Mouse (Mus musculus) liver, embryonic 16.5 days (tissue): ENCODE results near the gene Olfr283. TPM values are rescaled to one million over a fixed set of nuclear protein-coding genes. Genes with fewer than 3 reads are reported as not detected.

Experiments used
- ATAC-seq: fragments of 200-750 bp; cut with Nextera tagmentation; 2 replicates; pipeline ENCODE4 v1.8.0; 2017; ENCODE audit warnings: low read depth, mild to moderate bottlenecking, moderate number of reproducible peaks, moderate library complexity
- H3K27ac ChIP-seq: fragments of 300-500 bp; sonication (generic); 2 replicates; pipeline ENCODE4 v1.5.1; 2014; ENCODE audit warnings: mild to moderate bottlenecking, low read length
- H3K27me3 ChIP-seq: fragments of 300-500 bp; sonication (generic); 2 replicates; pipeline ENCODE4 v1.6.1; 2014; ENCODE audit warnings: low read depth, low read length, mixed read lengths; ENCODE audit not compliant: control insufficient read depth, insufficient read depth
- H3K36me3 ChIP-seq: fragments of 300-500 bp; sonication (generic); 2 replicates; pipeline ENCODE4 v1.6.1; 2014; ENCODE audit warnings: mild to moderate bottlenecking; ENCODE audit not compliant: control insufficient read depth, insufficient read depth
- H3K4me1 ChIP-seq: fragments of 300-500 bp; sonication (generic); 2 replicates; pipeline ENCODE4 v1.6.1; 2014; ENCODE audit warnings: low read depth, low read length, mixed read lengths; ENCODE audit not compliant: control insufficient read depth
- H3K4me2 ChIP-seq: fragments of 300-500 bp; sonication (generic); 2 replicates; pipeline ENCODE4 v1.6.1; 2014; ENCODE audit warnings: low read depth, low read length, mixed read lengths
- H3K4me3 ChIP-seq: fragments of 300-500 bp; sonication (generic); 2 replicates; pipeline ENCODE4 v1.5.1; 2014; ENCODE audit warnings: low read depth, mild to moderate bottlenecking, low read length
- H3K9ac ChIP-seq: fragments of 300-500 bp; sonication (generic); 2 replicates; pipeline ENCODE4 v1.6.1; 2014; ENCODE audit warnings: low read depth, low read length
- H3K9me3 ChIP-seq: fragments of 300-500 bp; sonication (generic); replicated peaks from 2 replicates; pipeline ENCODE4 v1.6.1; 2016; ENCODE audit warnings: low read length; ENCODE audit not compliant: control insufficient read depth
- WGBS: fragments of 180-500 bp; shearing (Covaris S2); extraction: QIAGEN DNeasy Blood & Tissue Kit; methylation state at CpG from one replicate; pipeline ENCODE4 v1.1.7; 2014; ENCODE audit not compliant: insufficient replicate concordance; 5-methylcytosine and 5-hydroxymethylcytosine counted together
- polyA plus RNA-seq: library from polyadenylated mRNA; unstranded; fragments of >200 nt; fragmentation: Nextera tagmentation; extraction: Ambion mirVana; gene quantifications from 2 replicates; pipeline ENCODE4 v1.2.1, GENCODE M21; 2015

Olfr283 gene
- polyA plus RNA-seq, 1 experiment from 2014 or later, result not detected

DNA sequence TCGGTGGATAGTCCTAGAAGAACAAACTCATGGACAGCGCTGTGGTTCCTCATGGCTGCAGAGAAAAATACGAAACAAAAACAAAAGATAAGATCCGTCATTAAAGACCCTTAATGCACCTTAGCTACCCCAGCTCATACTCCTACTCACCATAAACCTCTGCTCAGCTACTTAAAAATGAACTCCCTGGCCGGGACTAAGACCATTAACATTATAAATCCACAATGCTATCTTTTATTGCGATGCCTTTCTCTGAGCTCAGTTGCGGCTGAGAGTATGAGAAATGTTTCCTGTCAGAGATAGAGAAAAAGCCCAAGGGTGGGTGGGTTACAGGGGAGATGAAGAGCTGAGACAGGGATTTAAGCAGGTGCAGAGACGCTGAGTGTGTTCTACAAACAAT lies 39.9 kb downstream of the Olfr283 start, which contains the start of gene Olfr284:
Gene Olfr284 (minus strand): TSS at position 101 of the 400 bp plus-strand sequence.
- WGBS, result 69% methylated on average over 8 of the region's 8 CpGs
- Histone ChIP-seq H3K27me3 (no peaks in the 10 kb centered on the region), H3K9me3 (no peaks in the 10 kb centered on the region), H3K36me3 (no peaks in the 10 kb centered on the region), H3K4me3 (no peak within 1 kb of the TSS), H3K4me2 (no peak within 1 kb of the TSS), H3K27ac (no peak within 1 kb of the TSS), H3K9ac (no peak within 1 kb of the TSS), H3K4me1 (no peaks in the 10 kb centered on the region)
- no peak for ATAC-seq

Other genes with a start within 250 kb of the Olfr283 start
- 22.3 and 22.8 TPM in 2 replicates for gene Asb8, start 215.3 kb downstream of the Olfr283 start, polyA plus RNA-seq
- 0.07 TPM in 1 of 2 replicates, not detected in the other for gene Ccdc184, start 213.8 kb downstream of the Olfr283 start, polyA plus RNA-seq
- not detected in 2 replicates for gene Olfr288, start 185.4 kb downstream of the Olfr283 start, polyA plus RNA-seq
- not detected in 2 replicates for gene Gm44579, start 160.0 kb downstream of the Olfr283 start, polyA plus RNA-seq
- gene Olfr287, start 159.9 kb downstream of the Olfr283 start, polyA plus RNA-seq, result not detected in 2 replicates
- gene Olfr286, start 146.5 kb downstream of the Olfr283 start, polyA plus RNA-seq, result not detected in 2 replicates
- not detected in 2 replicates for gene H1fnt, start 123.7 kb downstream of the Olfr283 start, polyA plus RNA-seq
- 0.14 and 0.15 TPM in 2 replicates for gene Zfp641, start 84.8 kb downstream of the Olfr283 start, polyA plus RNA-seq
- not detected in 2 replicates for gene Olfr285, start 63.6 kb downstream of the Olfr283 start, polyA plus RNA-seq
- gene Olfr284, start 40.0 kb downstream of the Olfr283 start, polyA plus RNA-seq, result not detected in 2 replicates
- gene Olfr282, start 50.3 kb upstream of the Olfr283 start, polyA plus RNA-seq, result not detected in 2 replicates
- not detected in 2 replicates for gene Olfr281, start 71.6 kb upstream of the Olfr283 start, polyA plus RNA-seq
- not detected in 2 replicates for gene OR5BS1P, start 89.0 kb upstream of the Olfr283 start, polyA plus RNA-seq
- not detected in 2 replicates for gene Lalba, start 101.8 kb upstream of the Olfr283 start, polyA plus RNA-seq
- gene Olfr279, start 111.5 kb upstream of the Olfr283 start, polyA plus RNA-seq, result not detected in 2 replicates
- gene Kansl2, start 153.3 kb upstream of the Olfr283 start, polyA plus RNA-seq, result 28.3 and 28.5 TPM in 2 replicates
- gene Ccnt1, start 190.0 kb upstream of the Olfr283 start, polyA plus RNA-seq, result 24.3 and 25.9 TPM in 2 replicates
- gene 4930415O20Rik, start 190.1 kb upstream of the Olfr283 start, polyA plus RNA-seq, result not detected in 2 replicates
- 6.1 and 8.3 TPM in 2 replicates for gene Adcy6, start 229.1 kb upstream of the Olfr283 start, polyA plus RNA-seq
- 0.55 and 0.84 TPM in 2 replicates for gene Cacnb3, start 249.9 kb upstream of the Olfr283 start, polyA plus RNA-seq